Mouse (Mus musculus) kidney, postnatal 25 days (tissue): ENCODE results near the gene Baz1a.
"Not testable (repeated sequence)": the region's sequence is repeated elsewhere in the genome, so short reads cannot be mapped to it uniquely, and the experiment has no call there.

Experiments
- DNase-seq, 2 experiments: peaks; one replicate each; pipeline ENCODE4 v3.0.0; 2021; ENCODE audit warnings: mixed read lengths in 2 of 2

Baz1a gene

DNA sequence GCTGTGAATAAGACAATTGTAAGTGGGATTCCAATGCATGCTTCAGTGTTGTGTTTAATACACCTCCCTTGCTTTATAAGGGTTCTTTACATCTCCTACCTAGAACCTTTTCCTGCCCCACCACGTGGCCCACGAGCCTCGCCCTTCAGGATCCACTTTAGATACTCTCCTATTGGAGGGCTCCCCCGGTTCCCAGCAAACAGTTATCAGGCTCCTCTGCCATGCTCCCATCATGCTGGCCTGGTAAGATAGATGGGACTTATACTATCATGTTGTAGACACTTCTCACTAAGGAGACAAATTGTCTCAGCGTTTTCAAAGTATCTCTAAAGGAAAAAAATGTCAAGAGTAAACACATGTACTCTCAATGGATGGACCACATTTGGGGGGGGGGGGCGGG lies 33.6 kb downstream of the Baz1a start:
- no peak for DNase-seq

- no peak for DNase-seq
Measured at GRCm38 (mm10) chr12:54969033-54969432, 45.1 kb downstream of the Baz1a start.

DNA sequence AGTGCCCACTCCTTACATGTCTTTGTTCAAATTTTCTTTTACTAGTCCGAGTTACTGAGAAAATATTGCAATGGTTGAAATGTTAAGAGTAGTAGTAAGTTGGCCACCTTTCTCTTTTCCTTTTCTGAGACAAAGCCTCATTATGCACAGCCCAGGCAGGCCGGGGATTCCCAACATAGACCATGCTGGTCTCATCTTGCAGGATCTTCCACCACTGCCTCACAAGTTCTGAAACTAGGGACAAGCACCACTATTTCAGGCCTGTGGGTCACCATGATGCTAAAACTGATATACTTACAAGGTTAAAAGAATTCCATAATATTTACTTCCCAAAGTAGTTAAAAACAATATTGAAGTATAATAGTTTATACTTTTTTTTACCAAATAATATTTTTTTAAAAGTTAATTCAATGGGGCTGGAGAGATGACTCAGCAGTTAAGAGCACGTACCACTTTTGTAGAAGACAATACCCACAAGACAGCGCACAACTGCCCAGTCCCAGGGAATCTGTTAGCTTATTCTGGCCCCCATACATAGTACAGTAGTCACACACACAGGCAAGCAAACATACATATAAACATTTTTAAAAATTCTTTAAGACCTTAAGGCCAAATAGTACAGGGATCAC lies 48.5 kb downstream of the Baz1a start:
- DNase-seq: no peak

GRCm38 (mm10) chr12:54959569-54959968 lies 54.6 kb downstream of the Baz1a start:
- no peak for DNase-seq

GRCm38 (mm10) chr12:54956974-54957373 lies 57.2 kb downstream of the Baz1a start:
- no peak for DNase-seq

DNA sequence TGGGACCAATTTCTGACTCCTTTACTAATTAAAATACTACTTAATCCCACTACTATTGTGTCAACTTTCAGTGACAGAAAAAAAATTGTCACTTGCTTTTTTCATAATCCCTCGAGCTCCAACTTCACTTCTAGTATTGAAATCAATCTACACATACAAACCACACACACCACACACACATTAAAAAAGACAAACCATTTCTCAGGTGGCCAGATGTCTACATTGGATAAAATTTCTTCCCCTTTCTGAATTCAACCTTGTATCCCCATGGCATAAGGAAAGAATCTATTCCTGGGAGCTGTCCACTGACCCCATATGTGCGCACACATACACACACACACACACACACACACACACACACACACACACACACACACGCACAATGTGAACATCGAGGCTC lies 57.7 kb downstream of the Baz1a start:
- DNase-seq: no peak

GRCm38 (mm10) chr12:54946116-54946515 lies 68.0 kb downstream of the Baz1a start:
- DNase-seq: no peak

DNA sequence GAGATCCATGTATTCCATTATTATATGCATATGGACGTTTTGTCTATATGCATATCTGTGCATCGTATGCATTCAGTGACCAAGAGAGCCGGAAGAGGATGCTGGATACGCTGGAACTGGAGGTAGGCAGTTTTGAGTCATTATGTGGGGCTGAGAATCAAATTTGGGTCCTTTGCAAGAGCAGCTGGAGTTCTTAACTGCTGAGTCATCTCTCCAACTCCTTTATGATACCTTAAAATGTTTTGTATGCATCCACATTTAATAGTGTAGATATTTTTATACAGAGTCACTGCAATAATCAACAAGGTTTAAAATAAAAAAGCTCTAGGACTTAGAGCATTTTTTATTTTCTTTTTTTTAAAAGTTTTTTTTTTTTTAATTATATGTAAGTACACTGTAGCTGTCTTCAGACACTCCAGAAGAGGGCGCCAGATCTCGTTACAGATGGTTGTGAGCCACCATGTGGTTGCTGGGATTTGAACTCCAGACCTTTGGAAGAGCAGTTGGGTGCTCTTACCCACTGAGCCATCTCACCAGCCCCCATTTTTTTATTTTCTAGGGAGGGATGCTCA lies 71.5 kb downstream of the Baz1a start:
- DNase-seq: not testable (repeated sequence)

GRCm38 (mm10) chr12:54937581-54938343 lies 76.4 kb downstream of the Baz1a start:
- DNase-seq: not testable (repeated sequence)

DNA sequence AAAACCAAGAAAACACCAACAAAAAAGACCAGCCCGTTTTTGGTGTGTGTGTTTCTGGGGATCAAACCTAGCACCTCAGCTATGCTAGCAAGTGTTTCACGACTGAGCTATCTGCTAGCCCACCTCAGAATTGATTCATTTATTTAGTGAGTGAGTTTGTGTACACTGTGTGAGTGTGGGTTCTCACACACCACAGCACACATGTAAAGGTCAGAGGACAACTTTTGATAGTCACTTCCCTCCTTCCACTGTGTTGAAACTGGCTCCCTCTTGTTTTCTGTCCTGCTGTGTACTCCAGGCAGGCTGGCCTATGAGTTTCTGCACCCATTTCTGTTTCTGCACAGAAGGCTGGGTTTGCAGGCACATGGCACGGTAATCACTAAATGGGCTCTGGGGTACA lies 103.8 kb downstream of the Baz1a start:
- DNase-seq: no peak

- not testable (repeated sequence) for DNase-seq
Measured at GRCm38 (mm10) chr12:54892559-54892958, 121.6 kb downstream of the Baz1a start.

GRCm38 (mm10) chr12:54890426-54890825 lies 123.7 kb downstream of the Baz1a start:
- DNase-seq: no peak

GRCm38 (mm10) chr12:54887580-54888127 lies 126.5 kb downstream of the Baz1a start:
- DNase-seq: no peak

- peak; percentile 61 to 85 for DNase-seq
Measured at GRCm38 (mm10) chr12:54879630-54880029, 134.5 kb downstream of the Baz1a start.

DNA sequence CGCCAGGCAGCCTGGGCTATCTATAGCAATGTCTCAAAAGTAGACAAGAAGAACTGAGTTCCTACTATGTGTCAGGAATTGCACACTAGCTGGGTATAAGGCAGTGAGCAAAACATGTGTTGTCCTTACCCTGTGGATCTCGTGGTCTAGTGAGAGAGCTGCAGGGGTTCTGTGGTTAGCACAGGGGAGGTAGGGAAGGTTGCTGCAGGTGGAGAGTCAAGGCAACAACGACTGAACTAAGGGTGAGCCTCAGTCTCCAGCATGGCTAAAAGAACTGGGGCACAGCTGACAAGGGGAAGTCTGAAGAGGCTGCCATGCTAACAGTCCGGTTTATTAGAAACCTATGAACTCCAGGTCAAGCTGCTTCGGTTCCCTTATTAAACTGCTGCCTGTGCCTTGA lies 134.9 kb downstream of the Baz1a start:
- DNase-seq: no peak

DNA sequence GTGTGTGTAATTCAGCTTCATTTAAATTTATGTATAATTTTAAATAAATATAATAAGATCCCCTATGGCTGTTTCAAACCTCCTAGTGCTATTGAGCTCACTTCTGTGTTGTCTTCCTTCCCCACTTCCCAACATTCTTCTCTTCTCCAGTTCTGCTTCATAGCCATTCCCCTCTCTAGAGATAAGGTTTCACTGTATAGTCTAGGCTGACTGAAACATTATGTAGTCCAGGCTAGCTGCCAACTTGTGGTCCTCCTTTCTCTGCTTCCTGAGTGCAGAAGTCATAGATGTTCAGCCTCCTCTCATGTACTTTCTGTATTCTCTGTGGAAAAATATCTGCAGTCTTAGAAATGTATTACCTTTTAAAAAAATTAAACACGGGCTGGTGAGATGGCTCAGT lies 136.3 kb downstream of the Baz1a start:
- DNase-seq: no peak

GRCm38 (mm10) chr12:54876879-54877278 lies 137.3 kb downstream of the Baz1a start:
- DNase-seq: no peak

DNA sequence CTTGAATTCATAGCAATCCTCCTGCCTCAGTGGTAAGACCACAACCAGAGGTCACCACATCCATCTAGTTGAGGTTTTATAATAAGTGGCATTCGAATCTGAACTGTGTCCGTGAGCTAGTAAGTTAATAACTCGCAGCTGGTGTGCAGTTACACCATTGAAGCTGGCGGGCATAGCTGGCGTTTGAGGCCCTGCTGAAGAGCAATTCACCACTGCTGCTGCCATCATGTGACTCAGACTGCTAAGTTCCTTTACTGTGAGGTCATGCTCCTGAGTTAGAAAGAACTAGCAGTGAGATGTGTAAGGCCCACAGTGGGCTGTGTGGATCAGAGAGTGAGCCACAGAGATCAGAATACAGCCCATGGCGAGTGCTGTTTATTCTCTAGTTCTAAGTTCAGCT lies 139.4 kb downstream of the Baz1a start:
- DNase-seq: no peak

DNA sequence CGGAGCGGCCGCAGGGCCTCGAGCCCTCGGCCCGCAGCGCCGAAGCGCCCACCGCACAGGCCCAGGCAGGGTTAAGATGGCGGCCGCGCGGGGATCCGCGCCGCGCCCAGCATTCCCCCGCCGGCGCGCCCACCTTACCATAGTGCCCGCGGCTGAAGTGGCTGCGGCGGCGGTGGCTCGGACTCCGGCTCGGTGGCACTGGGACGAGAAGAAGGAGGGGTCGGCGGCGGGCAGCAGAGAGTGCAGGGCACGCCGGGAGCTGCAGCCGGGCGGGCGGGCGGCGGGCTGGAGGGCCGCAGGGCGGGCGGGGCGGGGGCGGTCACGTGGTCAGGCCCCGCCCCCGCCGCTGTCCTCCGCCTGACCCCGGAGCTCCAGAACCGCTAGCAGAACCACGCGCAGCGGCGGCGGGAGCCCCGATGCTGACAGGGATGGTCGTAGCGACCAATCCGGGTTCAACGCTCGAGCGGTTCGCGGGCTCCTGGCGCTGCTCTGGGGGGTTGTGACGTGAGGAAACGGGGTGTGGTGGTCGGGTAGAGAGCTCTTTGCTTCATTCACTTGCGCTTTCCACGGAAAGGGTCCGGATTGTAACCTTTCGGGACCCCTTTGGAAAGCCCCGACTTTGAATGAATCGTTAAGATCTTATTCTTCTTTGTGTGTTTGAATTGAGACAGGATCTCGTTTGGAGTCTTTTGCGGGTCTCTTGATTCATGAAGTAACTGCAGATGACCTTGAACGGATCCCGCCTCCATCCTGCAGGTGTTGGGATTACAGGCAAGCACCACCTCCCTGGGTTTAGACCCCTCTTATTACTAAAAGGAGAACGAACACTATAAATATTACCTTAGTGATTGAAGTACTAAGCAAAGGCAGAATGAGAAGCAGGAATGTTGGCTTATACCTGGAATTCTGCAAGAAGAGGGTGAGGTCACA lies 151.3 kb downstream of the Baz1a start, which contains the start of gene Cfl2:
TSS of gene Cfl2 (minus strand) at position 272 of the 930 bp plus-strand sequence.
- peak; percentile 87 to 94 for DNase-seq

- peak; percentile 54 for DNase-seq
Measured at GRCm38 (mm10) chr12:54861991-54862605, 152.1 kb downstream of the Baz1a start.

GRCm38 (mm10) chr12:54859531-54859930 lies 154.6 kb downstream of the Baz1a start:
- peak in 1 of 2 experiments; percentile 9 for DNase-seq

DNA sequence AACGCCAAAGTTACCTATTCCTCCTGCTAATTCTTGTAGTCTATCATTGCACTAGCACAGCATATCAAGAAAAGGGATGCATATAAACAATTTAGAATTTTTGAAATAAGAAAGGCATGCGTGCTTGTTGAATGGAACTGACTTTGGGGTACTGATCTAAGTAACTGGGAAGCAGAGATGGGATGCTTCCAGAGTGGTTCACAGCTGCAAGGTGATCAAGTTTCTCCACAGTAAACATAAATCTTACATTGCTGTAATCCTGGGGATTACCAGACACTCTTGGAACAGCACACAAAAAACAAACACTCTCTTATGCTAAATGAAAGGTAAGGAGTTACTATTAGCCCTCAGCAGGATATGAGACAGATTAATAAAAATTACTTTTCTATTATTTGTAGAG lies 163.6 kb downstream of the Baz1a start:
- DNase-seq: no peak
